Mouse (Mus musculus) left cerebral cortex, adult 2 months (tissue): ENCODE data around the gene Rnf181. TPM values are rescaled to one million over a fixed set of nuclear protein-coding genes. Genes with fewer than 3 reads are reported as not detected.

Experiments
- DNase-seq, 2 experiments: peaks; one replicate each; pipeline ENCODE4 v3.0.0; 2021 to 2022; ENCODE audit warnings: low spot score in 2 of 2, mixed read lengths in 1 of 2; ENCODE audit errors: extremely low spot score in 1 of 2
- H3K27ac ChIP-seq: fragments of 200-600 bp; 2 replicates; pipeline ENCODE4 v1.8.1; 2022
- H3K4me3 ChIP-seq: fragments of 200-600 bp; 2 replicates; pipeline ENCODE4 v1.8.1; 2022
- CTCF ChIP-seq: fragments of 200-600 bp; IDR thresholded peaks from 2 replicates; pipeline ENCODE4 v1.8.1; 2022; ENCODE audit warnings: antibody characterized with exemption, mild to moderate bottlenecking, moderate library complexity
- intact Hi-C: fragments of 180-260 bp; cut with DNase I; formaldehyde crosslinking; loops from one replicate; pipeline ENCODE4 v1.15.1; 2025
- total RNA-seq, 2 experiments: library from RNA; stranded (reverse); gene quantifications; 2 replicates each; pipeline ENCODE4 v1.2.3; 2021

The Rnf181 gene
- total RNA-seq, 2 experiments from 2014 or later: 75.7 to 75.9 TPM

GRCm38 (mm10) chr6:72369557-72369956, 2.8 kb upstream of the Rnf181 start:
- Histone ChIP-seq H3K4me3 (no peak overlapping the region), H3K27ac (no peak overlapping the region)
- intact Hi-C loops: no loop called here
- peak; percentile 9 for TF ChIP-seq CTCF
- DNase-seq: no peak

DNA sequence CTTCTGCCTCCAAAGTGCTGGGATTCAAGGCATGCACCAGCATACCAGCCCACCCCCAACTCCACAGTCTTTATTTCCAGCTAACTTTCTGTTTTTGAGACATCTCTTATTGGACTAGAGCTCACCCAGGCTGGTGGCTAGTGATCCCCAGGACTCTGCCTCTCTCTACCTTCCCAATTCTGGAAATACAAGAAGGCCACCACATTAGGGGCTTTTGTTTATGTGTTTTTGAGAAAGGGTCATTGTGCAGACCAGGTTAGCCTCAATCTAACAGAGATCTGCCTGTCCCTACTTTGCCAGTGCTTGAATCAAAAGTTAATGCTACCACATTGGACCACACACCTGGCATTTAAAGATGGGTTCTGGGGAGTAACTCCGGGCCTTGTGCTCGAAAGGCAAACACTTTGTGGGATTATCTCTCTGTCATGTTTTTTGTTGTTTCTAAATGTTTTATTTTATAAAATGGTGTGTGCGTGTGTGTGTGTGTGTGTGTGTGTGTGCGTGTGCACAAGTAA, 761 bp upstream of the Rnf181 start:
- intact Hi-C loops: no loop called here
- H3K4me3 ChIP-seq: no peak overlapping the region
- no peak for DNase-seq
- no peak overlapping the region for H3K27ac ChIP-seq
- TF ChIP-seq CTCF: no peak

DNA sequence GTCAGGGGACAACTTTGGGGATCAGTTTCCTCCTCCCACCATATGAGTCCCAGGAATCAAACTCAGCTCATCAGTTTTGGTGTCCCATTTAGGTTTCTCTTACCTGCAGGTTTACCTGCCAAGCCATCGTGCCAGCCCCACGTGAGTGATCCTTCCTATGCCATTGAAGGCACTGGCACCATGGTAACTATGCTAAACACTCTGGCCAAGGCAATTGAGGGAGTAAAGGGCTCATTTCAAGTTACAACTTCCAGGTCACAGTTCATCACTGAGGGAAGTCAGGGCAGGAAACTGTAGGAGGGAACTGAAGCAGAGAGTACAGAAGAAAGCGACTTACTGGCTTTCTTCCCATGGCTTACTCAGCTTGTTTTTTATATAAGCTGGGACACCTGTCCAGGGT, 452 bp downstream of the Rnf181 start:
- no peak for TF ChIP-seq CTCF
- intact Hi-C loops: no loop called here
- H3K4me3 ChIP-seq: no peak overlapping the region
- no peak overlapping the region for H3K27ac ChIP-seq
- DNase-seq: no peak

DNA sequence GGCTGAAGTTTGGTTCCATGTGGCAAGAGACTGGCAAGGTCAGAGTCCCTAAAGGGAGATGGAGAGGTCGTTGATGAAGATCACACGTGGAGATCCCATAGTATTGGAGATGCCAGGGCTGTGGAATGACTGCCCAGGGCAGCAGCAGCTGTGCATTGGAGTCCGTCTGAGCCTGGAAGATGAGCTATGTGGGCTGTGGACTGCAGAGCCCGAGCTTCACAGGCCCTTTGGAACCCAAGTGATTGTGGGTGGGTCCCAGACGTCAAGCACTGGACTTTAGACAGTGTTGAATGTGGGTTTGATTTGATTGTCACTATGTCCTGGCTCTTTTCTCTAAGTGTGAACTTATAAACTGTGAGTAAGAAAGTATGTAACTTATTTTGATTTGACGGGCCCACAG, 1.8 kb downstream of the Rnf181 start:
- Histone ChIP-seq H3K4me3 (no peak overlapping the region), H3K27ac (no peak overlapping the region)
- DNase-seq: no peak
- TF ChIP-seq CTCF: no peak
- intact Hi-C loops: no loop called here

GRCm38 (mm10) chr6:72364009-72364408, 2.7 kb downstream of the Rnf181 start:
- TF ChIP-seq CTCF: peak; percentile 42
- no peak for DNase-seq
- H3K27ac ChIP-seq: no peak overlapping the region
- intact Hi-C loops: no loop called here
- H3K4me3 ChIP-seq: no peak overlapping the region

GRCm38 (mm10) chr6:72362132-72363028, 4.4 kb downstream of the Rnf181 start:
- Histone ChIP-seq H3K4me3 (peak overlapping the region; percentile 78), H3K27ac (peak overlapping the region; percentile 83)
- DNase-seq: peak; percentile 92 to 95
- intact Hi-C loops: loop anchor here (2.0 kb wide), 1 partner anchor 46 kb away; no protein-coding TSS in a partner anchor
- peak; percentile 44 for TF ChIP-seq CTCF

- Histone ChIP-seq H3K4me3 (peak overlapping the region; percentile 78), H3K27ac (no peak overlapping the region)
- no peak for DNase-seq
- intact Hi-C loops: no loop called here
- TF ChIP-seq CTCF: no peak
These were observed 5.6 kb downstream of the Rnf181 start for GRCm38 (mm10) chr6:72361121-72361551.

DNA sequence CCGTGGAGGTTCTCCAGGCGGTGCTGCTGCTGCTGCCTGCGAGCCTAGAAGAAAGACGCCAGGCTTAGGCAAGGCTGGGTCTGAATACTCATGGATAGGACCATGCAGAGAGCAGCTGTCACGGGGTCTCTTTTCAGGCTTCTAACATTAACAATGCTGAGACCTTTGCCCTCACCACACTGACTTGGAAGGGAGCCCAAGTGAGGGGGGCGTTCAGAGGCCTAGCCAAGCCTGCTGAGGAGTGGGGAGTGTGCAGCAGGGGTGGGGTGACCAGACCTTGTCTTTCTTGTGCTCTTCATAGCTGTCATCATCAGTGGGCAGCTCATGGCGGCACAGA, 6.2 kb downstream of the Rnf181 start:
- intact Hi-C loops: no loop called here
- 0 out of 2 replicates have a peak overlapping the region, but pooled peaks have one; percentile 11 for H3K27ac ChIP-seq
- no peak overlapping the region for H3K4me3 ChIP-seq
- TF ChIP-seq CTCF: no peak
- no peak for DNase-seq

DNA sequence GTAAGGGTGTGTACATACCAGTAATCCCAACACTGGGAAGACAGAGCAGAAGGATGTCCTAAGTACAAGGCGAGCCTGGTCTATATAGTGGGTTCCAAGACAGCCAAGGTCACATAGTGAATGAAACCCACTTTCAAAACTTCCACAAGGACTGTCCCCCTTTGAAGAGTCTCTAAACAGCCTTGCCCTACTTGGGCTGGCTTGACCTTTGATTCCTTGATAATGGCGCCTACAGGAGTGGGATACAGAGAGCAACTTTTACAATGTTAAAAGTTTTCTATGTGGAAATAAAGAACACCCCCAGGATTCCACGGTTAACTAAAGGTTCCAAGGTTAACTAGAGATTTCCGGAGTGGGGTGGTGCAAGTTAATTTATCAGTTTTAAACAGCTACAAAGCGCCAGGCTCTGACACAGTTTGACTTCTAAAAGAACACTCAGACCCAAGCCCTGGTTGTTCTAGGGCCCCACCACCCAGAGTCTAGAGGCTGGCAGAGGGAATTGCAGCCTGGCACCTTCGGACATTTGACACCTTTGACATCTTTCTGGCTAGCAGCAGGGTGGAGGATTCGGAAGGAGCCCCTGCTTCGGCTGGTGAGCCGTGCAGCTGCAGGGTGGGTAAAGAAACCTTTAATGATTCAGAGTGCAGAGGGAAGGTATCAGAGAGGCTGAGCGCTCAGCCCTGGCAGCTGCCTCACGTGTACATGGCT, 6.7 kb downstream of the Rnf181 start:
- Histone ChIP-seq H3K4me3 (no peak overlapping the region), H3K27ac (0 out of 2 replicates have a peak overlapping the region, but pooled peaks have one; percentile 11)
- TF ChIP-seq CTCF: no peak; the same call in 1 of the 2 replicates
- intact Hi-C loops: loop anchor here (5.0 kb wide), 1 partner anchor 177 kb away; no protein-coding TSS in a partner anchor
- no peak for DNase-seq

- no peak overlapping the region for H3K27ac ChIP-seq
- intact Hi-C loops: loop anchor here (5.0 kb wide), 1 partner anchor 178 kb away; no protein-coding TSS in a partner anchor
- no peak for TF ChIP-seq CTCF
- DNase-seq: no peak
- no peak overlapping the region for H3K4me3 ChIP-seq
These were observed 7.4 kb downstream of the Rnf181 start for GRCm38 (mm10) chr6:72359343-72359742.

DNA sequence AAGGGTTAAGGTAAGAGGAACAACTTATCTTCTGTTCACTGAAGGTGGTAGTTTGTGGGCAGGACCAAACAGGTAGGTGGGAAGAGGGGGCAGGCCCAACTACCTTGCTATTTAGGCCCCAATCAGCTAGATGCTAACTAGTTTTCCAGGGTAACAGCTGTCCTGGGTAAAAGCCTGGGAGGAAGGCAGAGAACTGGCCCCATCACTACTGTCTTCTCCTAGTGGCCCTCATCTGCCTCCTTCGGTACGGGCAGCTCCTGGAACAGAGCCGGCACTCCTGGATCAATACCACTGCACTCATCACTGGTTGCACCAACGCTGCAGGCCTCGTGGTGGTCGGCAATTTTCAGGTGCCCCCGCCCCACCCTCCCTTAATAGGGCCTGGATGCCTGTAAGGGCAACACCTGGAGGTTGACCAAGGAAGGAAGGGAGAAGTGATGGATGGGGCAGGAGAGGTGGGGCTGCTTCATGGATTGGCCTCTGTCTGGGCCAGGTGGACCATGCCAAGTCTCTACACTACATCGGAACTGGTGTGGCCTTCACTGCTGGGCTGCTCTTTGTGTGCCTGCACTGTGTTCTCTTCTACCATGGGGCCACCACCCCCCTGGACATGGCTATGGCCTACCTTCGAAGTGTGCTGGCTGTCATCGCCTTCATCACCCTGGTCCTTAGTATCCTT, 8.5 kb downstream of the Rnf181 start:
- intact Hi-C loops: loop anchor here (5.0 kb wide), 1 partner anchor 179 kb away; no protein-coding TSS in a partner anchor
- DNase-seq: no peak
- no peak overlapping the region for H3K4me3 ChIP-seq
- TF ChIP-seq CTCF: no peak
- H3K27ac ChIP-seq: no peak overlapping the region; the same call in 1 of the 2 replicates
